Mouse (Mus musculus) stomach, embryonic 14.5 days (tissue): ENCODE data around the gene Casz1. TPM values are rescaled to one million over a fixed set of nuclear protein-coding genes. Genes with fewer than 3 reads are reported as not detected.

Experiments used
- ATAC-seq: fragments of 200-750 bp; cut with Nextera tagmentation; 2 replicates; pipeline ENCODE4 v1.8.0; 2017; ENCODE audit warnings: low read depth, moderate TSS enrichment; ENCODE audit not compliant: insufficient number of reproducible peaks, insufficient read depth, low FRiP score
- H3K27ac ChIP-seq: fragments of 300-500 bp; sonication (generic); 2 replicates; pipeline ENCODE4 v1.5.1; 2014; ENCODE audit warnings: mild to moderate bottlenecking, low read length, moderate library complexity, mixed read lengths
- H3K27me3 ChIP-seq: fragments of 300-500 bp; sonication (generic); 2 replicates; pipeline ENCODE4 v1.6.1; 2014; ENCODE audit warnings: low read length, control low read depth, mixed read lengths; ENCODE audit not compliant: control insufficient read depth, insufficient read depth
- H3K36me3 ChIP-seq: fragments of 300-500 bp; sonication (generic); 2 replicates; pipeline ENCODE4 v1.6.1; 2014; ENCODE audit warnings: mild to moderate bottlenecking, control low read depth, low read length, moderate library complexity, mixed read lengths; ENCODE audit not compliant: control insufficient read depth, insufficient read depth
- H3K4me1 ChIP-seq: fragments of 300-500 bp; sonication (generic); 2 replicates; pipeline ENCODE4 v1.6.1; 2014; ENCODE audit warnings: low read length, control low read depth, mixed read lengths; ENCODE audit not compliant: control insufficient read depth, insufficient read depth
- H3K4me2 ChIP-seq: fragments of 300-500 bp; sonication (generic); replicated peaks from 2 replicates; pipeline ENCODE4 v1.6.1; 2014; ENCODE audit warnings: low read depth, low read length, control low read depth
- H3K4me3 ChIP-seq: fragments of 300-500 bp; sonication (generic); 2 replicates; pipeline ENCODE4 v1.5.1; 2014; ENCODE audit warnings: low read depth, low read length, control low read depth
- H3K9ac ChIP-seq: fragments of 300-500 bp; sonication (generic); replicated peaks from 2 replicates; pipeline ENCODE4 v1.6.1; 2014; ENCODE audit warnings: low read depth, mild to moderate bottlenecking, control low read depth, low read length, moderate library complexity, mixed read lengths
- H3K9me3 ChIP-seq: fragments of 300-500 bp; sonication (generic); 2 replicates; pipeline ENCODE4 v1.6.1; 2016; ENCODE audit warnings: low read depth, low read length, control low read depth; ENCODE audit not compliant: control insufficient read depth
- WGBS: fragments of 180-500 bp; shearing (Covaris S2); extraction: QIAGEN DNeasy Blood & Tissue Kit; methylation state at CpG from one replicate; pipeline ENCODE4 v1.1.7; 2014; 5-methylcytosine and 5-hydroxymethylcytosine counted together
- polyA plus RNA-seq: library from polyadenylated mRNA; unstranded; fragments of >200 nt; fragmentation: Nextera tagmentation; extraction: Ambion mirVana; gene quantifications from 2 replicates; pipeline ENCODE4 v1.2.1, GENCODE M21; 2014

Gene Casz1
- polyA plus RNA-seq, 1 experiment from 2014 or later = 10.3 TPM

DNA sequence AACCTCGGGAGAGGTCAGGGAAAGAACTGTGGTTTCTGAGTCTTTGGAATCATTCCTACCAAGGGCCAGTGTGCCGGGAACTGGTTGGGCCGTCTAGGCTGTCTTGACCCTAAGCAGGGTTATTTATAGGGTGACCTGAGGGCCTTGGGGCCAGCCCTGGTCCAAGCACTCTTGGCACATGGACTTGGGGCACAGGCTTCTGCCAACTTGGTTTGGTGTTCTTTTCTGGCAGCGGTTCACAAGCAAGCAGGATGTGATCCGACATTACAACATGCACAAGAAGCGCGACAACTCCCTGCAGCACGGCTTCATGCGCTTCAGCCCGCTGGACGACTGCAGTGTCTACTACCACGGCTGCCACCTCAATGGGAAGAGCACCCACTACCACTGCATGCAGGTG, 132.5 kb downstream of the Casz1 start:
- Histone ChIP-seq H3K27ac (peak overlapping the region; percentile 28; the same call in 1 of the 2 replicates), H3K4me2 (no peak overlapping the region), H3K27me3 (no peaks in the 10 kb centered on the region), H3K9ac (no peak overlapping the region), H3K9me3 (no peaks in the 10 kb centered on the region), H3K4me1 (peaks cover 33% of the 10 kb centered on the region), H3K36me3 (0 out of 2 replicates have a peak, but pooled peaks cover 3% of the 10 kb centered on the region), H3K4me3 (no peak overlapping the region)
- no peak for ATAC-seq
- 93% methylated on average over 12 of the region's 12 CpGs for WGBS

DNA sequence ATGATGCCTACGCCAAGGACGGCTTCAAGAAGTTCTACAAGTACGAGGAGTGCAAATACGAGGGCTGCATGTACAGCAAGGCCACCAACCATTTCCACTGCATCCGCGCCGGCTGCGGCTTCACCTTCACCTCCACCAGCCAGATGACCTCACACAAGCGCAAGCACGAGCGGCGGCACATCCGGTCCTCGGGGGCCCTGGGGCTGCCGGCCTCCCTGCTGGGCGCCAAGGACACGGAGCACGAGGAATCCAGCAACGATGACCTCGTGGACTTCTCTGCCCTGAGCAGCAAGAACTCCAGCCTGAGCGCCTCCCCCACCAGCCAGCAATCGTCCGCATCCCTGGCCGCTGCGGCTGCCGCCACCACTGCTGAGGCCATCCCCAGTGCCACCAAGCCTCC, 134.3 kb downstream of the Casz1 start:
- 85% methylated on average over 26 of the region's 26 CpGs for WGBS
- Histone ChIP-seq H3K4me1 (peaks cover 33% of the 10 kb centered on the region), H3K9ac (no peak overlapping the region), H3K4me3 (no peak overlapping the region), H3K27me3 (no peaks in the 10 kb centered on the region), H3K4me2 (no peak overlapping the region), H3K36me3 (0 out of 2 replicates have a peak, but pooled peaks cover 3% of the 10 kb centered on the region), H3K27ac (no peak overlapping the region), H3K9me3 (no peaks in the 10 kb centered on the region)
- ATAC-seq = no peak

DNA sequence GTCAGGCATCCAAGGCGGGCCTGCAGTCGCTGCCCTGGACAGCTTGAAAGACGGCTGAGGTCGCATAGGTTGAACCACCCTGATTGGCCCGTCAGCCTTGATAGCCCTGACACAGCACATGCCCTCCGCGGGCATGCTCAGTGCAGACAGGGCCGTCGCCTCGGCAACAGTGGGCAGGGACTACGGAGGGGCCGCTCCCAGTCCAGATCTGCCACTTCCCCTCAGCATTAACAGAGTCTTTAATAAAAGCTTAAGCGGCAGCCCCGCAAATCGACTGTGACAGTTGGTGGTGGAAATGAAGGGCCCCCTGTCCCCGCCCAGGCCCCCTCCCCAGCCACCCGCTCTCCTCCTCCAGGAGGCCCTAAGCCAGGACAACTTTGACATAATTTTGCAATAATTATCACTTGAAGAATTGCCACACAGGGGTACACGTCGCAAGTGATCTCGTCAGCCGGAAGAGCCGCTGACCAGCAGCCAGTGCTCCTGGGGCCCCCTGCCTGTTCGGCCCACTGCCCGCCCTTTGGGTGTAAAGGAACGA, 136.5 kb downstream of the Casz1 start:
- peaks cover 18% of the 10 kb centered on the region for H3K4me1 ChIP-seq
- H3K4me2 ChIP-seq = peak overlapping the region; percentile 27; the same call in 1 of the 2 replicates
- H3K9ac ChIP-seq = no peak overlapping the region
- no peaks in the 10 kb centered on the region for H3K27me3 ChIP-seq
- 0 out of 2 replicates have a peak, but pooled peaks cover 3% of the 10 kb centered on the region for H3K36me3 ChIP-seq
- no peaks in the 10 kb centered on the region for H3K9me3 ChIP-seq
- ATAC-seq = peak; percentile 89
- peak overlapping the region; percentile 72; the same call in 1 of the 2 replicates for H3K27ac ChIP-seq
- 6% methylated on average over 25 of the region's 25 CpGs for WGBS
- no peak overlapping the region for H3K4me3 ChIP-seq

DNA sequence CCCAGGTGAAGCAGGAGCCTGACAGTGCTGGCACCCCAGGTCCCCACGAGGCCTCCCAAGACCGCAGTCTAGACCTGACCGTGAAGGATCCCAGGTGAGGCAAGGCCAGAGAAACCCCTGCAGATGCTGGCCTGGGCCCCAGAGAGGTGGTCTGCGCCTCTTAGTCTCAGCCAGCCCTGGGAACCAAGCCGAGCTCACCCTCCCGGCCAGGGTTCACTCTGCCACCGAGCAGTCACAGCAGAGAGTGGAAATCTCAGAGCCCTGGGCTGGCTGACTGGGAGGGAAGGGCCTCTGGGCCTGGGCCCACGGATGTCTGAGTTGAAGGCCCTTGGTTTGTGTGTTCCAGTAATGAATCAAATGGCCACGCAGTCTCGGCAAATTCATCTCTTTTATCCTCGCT, 137.1 kb downstream of the Casz1 start:
- H3K9me3 ChIP-seq = no peaks in the 10 kb centered on the region
- H3K4me1 ChIP-seq = peaks cover 16% of the 10 kb centered on the region
- peak overlapping the region; percentile 72; the same call in 1 of the 2 replicates for H3K27ac ChIP-seq
- 0 out of 2 replicates have a peak, but pooled peaks cover 3% of the 10 kb centered on the region for H3K36me3 ChIP-seq
- H3K27me3 ChIP-seq = no peaks in the 10 kb centered on the region
- 41% methylated on average over 11 of the region's 11 CpGs for WGBS
- no peak for ATAC-seq
- H3K9ac ChIP-seq = no peak overlapping the region
- H3K4me2 ChIP-seq = peak overlapping the region; percentile 27; the same call in 1 of the 2 replicates
- no peak overlapping the region for H3K4me3 ChIP-seq

DNA sequence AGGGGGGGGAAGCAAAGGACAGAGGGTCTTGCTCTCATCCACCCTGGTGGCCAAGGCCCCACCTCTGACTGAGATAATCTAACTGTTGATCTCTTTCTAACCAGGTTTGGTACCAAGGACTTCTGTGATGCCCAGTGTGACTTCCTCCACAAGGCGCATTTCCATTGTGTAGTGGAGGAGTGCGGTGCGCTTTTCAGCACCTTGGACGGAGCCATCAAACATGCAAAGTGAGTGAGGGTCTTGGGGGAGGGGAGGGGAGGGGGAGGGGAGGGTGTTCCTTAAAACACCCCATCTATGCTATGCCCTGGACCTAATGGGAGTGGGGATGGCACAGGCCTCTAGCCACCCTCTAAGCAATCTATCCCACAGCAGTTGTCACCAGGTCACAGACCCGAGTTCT, 138.9 kb downstream of the Casz1 start:
- H3K27ac ChIP-seq = no peak overlapping the region
- WGBS = 33% methylated on average over 5 of the region's 5 CpGs

DNA sequence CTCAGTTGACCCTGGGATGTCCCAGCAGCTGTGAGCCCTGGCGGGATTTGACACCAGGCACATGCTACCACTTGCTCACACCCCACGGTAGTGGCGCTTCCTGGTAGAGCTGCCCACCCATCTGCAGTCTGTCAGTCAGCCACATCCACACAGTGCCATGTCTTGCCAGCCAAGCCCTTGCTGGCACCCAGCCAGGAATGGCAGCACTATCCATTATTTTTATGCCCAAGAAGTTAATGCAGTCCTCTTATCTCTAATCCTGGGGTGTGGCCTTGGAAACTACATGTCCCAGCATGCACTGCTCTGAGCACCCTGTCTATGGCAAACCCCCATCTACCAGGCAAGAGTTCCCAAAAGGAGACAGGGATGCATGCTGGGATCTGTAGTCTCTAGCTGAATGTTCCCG, 141.2 kb downstream of the Casz1 start:
- Histone ChIP-seq H3K27me3 (0 out of 2 replicates have a peak, but pooled peaks cover 5% of the 10 kb centered on the region), H3K4me2 (no peak overlapping the region), H3K36me3 (no peaks in the 10 kb centered on the region), H3K4me3 (no peak overlapping the region), H3K27ac (no peak overlapping the region), H3K9me3 (no peaks in the 10 kb centered on the region), H3K9ac (no peak overlapping the region), H3K4me1 (peaks cover 30% of the 10 kb centered on the region)
- no peak for ATAC-seq
- 74% methylated on average over 4 of the region's 4 CpGs for WGBS

More for the DNA sequence above, 138.9 kb downstream of the Casz1 start:
- Histone ChIP-seq H3K4me1 (peaks cover 24% of the 10 kb centered on the region), H3K36me3 (0 out of 2 replicates have a peak, but pooled peaks cover 3% of the 10 kb centered on the region), H3K4me3 (no peak overlapping the region), H3K4me2 (no peak overlapping the region), H3K9me3 (no peaks in the 10 kb centered on the region), H3K9ac (no peak overlapping the region), H3K27me3 (no peaks in the 10 kb centered on the region)
- no peak for ATAC-seq

DNA sequence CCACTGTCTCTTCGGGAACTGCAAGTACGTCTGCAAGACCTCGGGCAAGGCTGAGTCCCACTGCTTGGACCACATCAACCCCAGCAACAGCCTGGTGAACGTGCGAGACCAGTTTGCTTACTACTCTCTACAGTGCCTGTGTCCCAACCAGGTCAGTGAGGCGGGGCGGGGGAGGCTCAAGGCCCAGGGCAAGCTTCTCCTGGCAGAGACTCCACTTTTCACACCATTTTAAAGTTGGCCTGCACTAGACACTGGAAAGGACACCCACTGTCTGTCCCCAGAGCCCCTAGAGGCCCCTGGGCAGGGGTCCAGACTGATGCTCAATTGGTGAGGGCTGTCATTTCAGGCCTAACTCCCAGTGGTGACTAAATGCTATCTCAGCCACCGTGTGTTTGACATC, 141.8 kb downstream of the Casz1 start:
- no peak overlapping the region for H3K27ac ChIP-seq
- H3K27me3 ChIP-seq = 0 out of 2 replicates have a peak, but pooled peaks cover 5% of the 10 kb centered on the region
- H3K36me3 ChIP-seq = no peaks in the 10 kb centered on the region
- no peak overlapping the region for H3K9ac ChIP-seq
- no peaks in the 10 kb centered on the region for H3K9me3 ChIP-seq
- no peak overlapping the region for H3K4me3 ChIP-seq
- H3K4me2 ChIP-seq = no peak overlapping the region
- no peak for ATAC-seq
- WGBS = 86% methylated on average over 8 of the region's 8 CpGs
- H3K4me1 ChIP-seq = peaks cover 25% of the 10 kb centered on the region

DNA sequence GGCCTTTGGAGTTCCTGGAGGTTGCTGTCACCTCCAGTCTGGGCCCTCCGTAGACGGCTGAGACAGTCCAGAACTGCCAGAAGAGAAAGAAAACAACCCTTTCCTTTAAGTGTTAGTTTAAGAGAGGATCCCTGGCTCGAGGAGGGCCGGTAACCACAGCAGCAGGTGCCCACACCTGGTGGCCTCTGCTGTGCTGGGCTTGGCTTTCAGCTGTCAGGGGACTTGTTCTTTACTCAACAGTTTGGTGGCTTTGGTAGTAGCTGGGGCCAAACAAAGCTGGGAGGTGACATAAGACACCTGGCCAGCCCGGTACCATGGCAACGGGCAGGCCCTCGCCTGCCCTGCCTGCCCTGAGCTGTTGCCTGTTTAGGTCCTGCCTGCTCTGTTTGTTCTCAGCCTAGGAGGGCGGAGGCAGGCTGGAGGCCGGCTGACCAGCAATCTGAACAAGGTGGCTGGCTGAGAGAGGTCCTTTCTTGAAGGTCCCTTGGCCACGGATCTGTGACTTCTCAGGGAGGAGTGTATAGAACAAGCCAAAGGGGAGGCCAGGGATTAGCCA, 143.7 kb downstream of the Casz1 start:
- Histone ChIP-seq H3K4me3 (no peak overlapping the region), H3K4me2 (no peak overlapping the region), H3K27ac (peak overlapping the region; percentile 75; the same call in 1 of the 2 replicates), H3K9me3 (no peaks in the 10 kb centered on the region), H3K9ac (no peak overlapping the region), H3K36me3 (no peaks in the 10 kb centered on the region; the same call in 1 of the 2 replicates), H3K4me1 (peaks cover 32% of the 10 kb centered on the region), H3K27me3 (peaks cover 7% of the 10 kb centered on the region; the same call in 1 of the 2 replicates)
- ATAC-seq = peak; percentile 81
- WGBS = 22% methylated on average over 10 of the region's 10 CpGs
